ENCODE assay signal across 11 mouse cellular contexts in the genomic region with DNA sequence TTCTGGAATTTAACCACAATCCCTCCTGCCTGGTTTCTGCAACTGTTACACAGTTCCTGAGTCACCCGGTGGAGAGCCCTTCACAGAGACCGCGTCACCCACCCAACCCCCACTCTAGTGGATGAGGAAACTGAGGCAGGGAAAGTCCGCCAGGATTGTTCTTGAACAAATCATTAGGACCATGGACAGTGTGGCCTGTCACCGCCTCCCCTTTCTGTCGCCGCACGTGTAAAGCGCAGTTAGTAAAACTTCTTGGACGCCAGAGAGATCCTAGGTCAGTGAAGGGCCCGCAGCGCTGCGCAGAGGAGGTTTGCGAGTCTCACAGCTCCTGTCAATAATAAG. TPM values are rescaled to one million over a fixed set of nuclear protein-coding genes. Genes with fewer than 3 reads are reported as not detected.
DNase-seq lines count a peak whose midpoint lies in the region; ATAC-seq and TF ChIP-seq lines count a peak whose summit lies in the region.
"Had no signal": no experiment of that assay in that cellular context is flagged by ENCODE, and none has a peak within 500 bp of the region (broad histone marks: within the 10 kb centered on the region; RNA-seq: fewer than 3 reads in every experiment).

No protein-coding gene starts in this region.

- H3K27me3 ChIP-seq in lung, postnatal 0 days (replicated peaks; ENCODE audit: insufficient read depth, low read length) = peaks cover 35% of the 10 kb centered on the region
- H3K27me3 ChIP-seq in embryonic facial prominence, embryonic 10.5 days (replicated peaks; ENCODE audit: low read depth, poor library complexity, severe bottlenecking) = peaks cover 78% of the 10 kb centered on the region
- peaks cover 78% of the 10 kb centered on the region for H3K27me3 ChIP-seq in limb, embryonic 10.5 days (ENCODE audit: low read depth, poor library complexity, severe bottlenecking)

- no peaks in the 10 kb centered on the region for H3K9me3 ChIP-seq in lung, postnatal 0 days (ENCODE audit: low read length)
- no peaks in the 10 kb centered on the region for H3K9me3 ChIP-seq in embryonic facial prominence, embryonic 10.5 days
- no peaks in the 10 kb centered on the region for H3K9me3 ChIP-seq in limb, embryonic 10.5 days (replicated peaks)
- H3K9me3 ChIP-seq: hindbrain, embryonic 15.5 days had no signal

- H3K36me3 ChIP-seq in lung, postnatal 0 days (ENCODE audit: insufficient read depth, low read length) = no peaks in the 10 kb centered on the region
- no peaks in the 10 kb centered on the region for H3K36me3 ChIP-seq in embryonic facial prominence, embryonic 10.5 days (replicated peaks)
- no peaks in the 10 kb centered on the region for H3K36me3 ChIP-seq in limb, embryonic 10.5 days
- H3K36me3 ChIP-seq: hindbrain, embryonic 15.5 days had no signal

- peaks cover 3% of the 10 kb centered on the region; the same call in 1 of the 2 replicates for H3K4me1 ChIP-seq in lung, postnatal 0 days (ENCODE audit: insufficient read depth, low read depth, low read length)
- H3K4me1 ChIP-seq in lung, adult 2 months (ENCODE audit: control insufficient read depth, insufficient read depth, low read length) = no peaks in the 10 kb centered on the region
- H3K4me1 ChIP-seq in embryonic facial prominence, embryonic 10.5 days = peaks cover 11% of the 10 kb centered on the region
- H3K4me1 ChIP-seq in limb, embryonic 10.5 days = peaks cover 8% of the 10 kb centered on the region
- H3K4me1 ChIP-seq: hindbrain, embryonic 15.5 days had no signal

- no peak overlapping the region for H3K4me2 ChIP-seq in lung, postnatal 0 days (replicated peaks; ENCODE audit: low read depth, low read length)
- H3K4me2 ChIP-seq: hindbrain, embryonic 15.5 days had no signal

- no peak overlapping the region for H3K4me3 ChIP-seq in lung, postnatal 0 days (ENCODE audit: low read depth, low read length)
- H3K4me3 ChIP-seq in lung, adult 2 months (replicated peaks; ENCODE audit: extremely low read depth, low read depth, low read length) = no peak overlapping the region
- H3K4me3 ChIP-seq in embryonic facial prominence, embryonic 10.5 days = peak overlapping the region; percentile 36; the same call in 1 of the 2 replicates
- H3K4me3 ChIP-seq in limb, embryonic 10.5 days = peak overlapping the region; percentile 17; the same call in 1 of the 2 replicates
- H3K4me3 ChIP-seq: hindbrain, embryonic 15.5 days; layer of hippocampus, adult 2 months had no signal

- TF ChIP-seq POLR2A in lung, adult 2 months (IDR thresholded peaks at IDR 0.05; ENCODE audit: borderline replicate concordance, extremely low read depth, low read depth, low read length) = no peak

- TF ChIP-seq CTCF in lung, postnatal 0 days (IDR thresholded peaks at IDR 0.05) = no peak
- no peak for TF ChIP-seq CTCF in lung, adult 2 months (IDR thresholded peaks at IDR 0.05; ENCODE audit: insufficient read depth, low read length)

- ATAC-seq in lung, postnatal 0 days = peak; percentile 34

- no peak overlapping the region for H3K9ac ChIP-seq in lung, postnatal 0 days (replicated peaks; ENCODE audit: low read depth)
- H3K9ac ChIP-seq: hindbrain, embryonic 15.5 days had no signal

- intact Hi-C loops in heart, postnatal 36 days (cut with DNase I) = no loop called here

- H3K27ac ChIP-seq in lung, postnatal 0 days (ENCODE audit: low read length) = no peak overlapping the region
- H3K27ac ChIP-seq in embryonic facial prominence, embryonic 10.5 days (replicated peaks) = no peak overlapping the region
- no peak overlapping the region for H3K27ac ChIP-seq in limb, embryonic 10.5 days
- H3K27ac ChIP-seq: hindbrain, embryonic 15.5 days; layer of hippocampus, adult 2 months had no signal

- 1% methylated on average over 14 of the region's 14 CpGs for WGBS in lung, postnatal 0 days
- 5% methylated on average over 14 of the region's 14 CpGs for WGBS in lung, adult 2 months
- 4% methylated on average over 14 of the region's 14 CpGs for WGBS in embryonic facial prominence, embryonic 10.5 days
- WGBS in limb, embryonic 10.5 days = 3% methylated on average over 14 of the region's 14 CpGs

- no peak for TF ChIP-seq EP300 in lung, postnatal 0 days (IDR thresholded peaks at IDR 0.05)

- DNase-seq in heart, adult 11 months = peak; percentile 86
- no peak for DNase-seq in heart, postnatal 36 days
- peak; percentile 27 for DNase-seq in lung, postnatal 0 days (ENCODE audit: low spot score)
- no peak for DNase-seq in lung, adult 2 months
- peak; percentile 23 for DNase-seq in embryonic facial prominence, embryonic 10.5 days (ENCODE audit: low spot score)
- DNase-seq in limb, embryonic 10.5 days (ENCODE audit: low spot score) = peak; percentile 37
- DNase-seq in kidney, adult 11 months = no peak
- DNase-seq: cerebellum, adult 18-20 months had no signal

RNA-seq across cellular contexts. Expression of gene Nfic, which starts 2.5 kb away (rescaled TPM):
- 100 to 1,000 TPM; 115 to 133 TPM for total RNA-seq in heart, postnatal 36 days (2021)
- 73.6 and 83.9 TPM in 2 replicates for polyA plus RNA-seq in lung, postnatal 0 days (2015; fragmentation: Nextera tagmentation; extraction: Ambion mirVana)
- 89.6 and 103 TPM in 2 replicates for polyA plus RNA-seq in lung, adult 2 months (2012; rRNA removed)
- 12.5 and 20.2 TPM in 2 replicates for polyA plus RNA-seq in embryonic facial prominence, embryonic 10.5 days (2016; fragmentation: Nextera tagmentation; extraction: Ambion mirVana)
- polyA plus RNA-seq in limb, embryonic 10.5 days (2016; fragmentation: Nextera tagmentation; extraction: Ambion mirVana) = 9.3 and 19.8 TPM in 2 replicates

RNA-seq across cellular contexts. Expression of gene Celf5, which starts 29.6 kb away (rescaled TPM):
- under 1 TPM in 1 of 2 experiments, not detected in 1; 0.24 TPM for total RNA-seq in heart, postnatal 36 days (2021)
- 0.08 and 0.11 TPM in 2 replicates for polyA plus RNA-seq in lung, postnatal 0 days (2015; fragmentation: Nextera tagmentation; extraction: Ambion mirVana)
- 0.92 and 1.1 TPM in 2 replicates for polyA plus RNA-seq in lung, adult 2 months (2012; rRNA removed)
- polyA plus RNA-seq in embryonic facial prominence, embryonic 10.5 days (2016; fragmentation: Nextera tagmentation; extraction: Ambion mirVana) = 1.2 and 2.3 TPM in 2 replicates
- 0.24 and 0.48 TPM in 2 replicates for polyA plus RNA-seq in limb, embryonic 10.5 days (2016; fragmentation: Nextera tagmentation; extraction: Ambion mirVana)
- total RNA-seq: monocyte, adult 5-6 weeks had no signal

RNA-seq across cellular contexts. Expression of gene Ncln, which starts 43.3 kb away (rescaled TPM):
- total RNA-seq in heart, postnatal 36 days (2021) = 10 to 100 TPM; 61.9 to 63.9 TPM
- polyA plus RNA-seq in lung, postnatal 0 days (2015; fragmentation: Nextera tagmentation; extraction: Ambion mirVana) = 40.7 and 46.7 TPM in 2 replicates
- 197 and 203 TPM in 2 replicates for polyA plus RNA-seq in lung, adult 2 months (2012; rRNA removed)
- polyA plus RNA-seq in embryonic facial prominence, embryonic 10.5 days (2016; fragmentation: Nextera tagmentation; extraction: Ambion mirVana) = 85.2 and 94.3 TPM in 2 replicates
- 100 and 102 TPM in 2 replicates for polyA plus RNA-seq in limb, embryonic 10.5 days (2016; fragmentation: Nextera tagmentation; extraction: Ambion mirVana)

RNA-seq across cellular contexts. Expression of gene S1pr4, which starts 47.0 kb away (rescaled TPM):
- 1 to 10 TPM in 1 of 2 experiments, under 1 TPM in 1; 0.61 to 1.3 TPM for total RNA-seq in heart, postnatal 36 days (2021)
- polyA plus RNA-seq in lung, postnatal 0 days (2015; fragmentation: Nextera tagmentation; extraction: Ambion mirVana) = 19.0 and 19.3 TPM in 2 replicates
- 40.3 and 47.5 TPM in 2 replicates for polyA plus RNA-seq in lung, adult 2 months (2012; rRNA removed)
- 0.28 and 0.51 TPM in 2 replicates for polyA plus RNA-seq in embryonic facial prominence, embryonic 10.5 days (2016; fragmentation: Nextera tagmentation; extraction: Ambion mirVana)
- polyA plus RNA-seq in limb, embryonic 10.5 days (2016; fragmentation: Nextera tagmentation; extraction: Ambion mirVana) = 0.34 and 0.39 TPM in 2 replicates

Comparison
In these comparisons a context has a peak if more than half of its experiments do, and no peak if none do; other contexts are left out.
1. DNase-seq: peak in heart, adult 11 months (single experiment), lung, postnatal 0 days (single experiment), embryonic facial prominence, embryonic 10.5 days (single experiment) and limb, embryonic 10.5 days (single experiment); none in heart, postnatal 36 days (0 of 2), lung, adult 2 months (single experiment) and kidney, adult 11 months (single experiment).
2. H3K4me3 ChIP-seq: peak in embryonic facial prominence, embryonic 10.5 days (single experiment) and limb, embryonic 10.5 days (single experiment); none in lung, postnatal 0 days (single experiment) and lung, adult 2 months (single experiment).